Mouse (Mus musculus) myocyte (in vitro differentiated cells): Measurements from ENCODE around the gene Ctdsp1.

Source experiments
- CEBPB ChIP-seq: IDR thresholded peaks from 2 replicates; pipeline ENCODE4 v1.6.1; 2011; ENCODE audit warnings: mild to moderate bottlenecking, moderate library complexity; ENCODE audit not compliant: poor library complexity, insufficient read depth, severe bottlenecking
- E2F4 ChIP-seq: IDR thresholded peaks from one replicate; pipeline ENCODE4 v1.6.1; 2011; ENCODE audit warnings: mild to moderate bottlenecking, control low read depth, moderate library complexity; ENCODE audit not compliant: insufficient read depth
- MAX ChIP-seq: IDR thresholded peaks from one replicate; pipeline ENCODE4 v1.6.1; 2011; ENCODE audit warnings: low read depth, mild to moderate bottlenecking, control low read depth
- MYOG ChIP-seq, 3 experiments: IDR thresholded peaks; one replicate each; pipeline ENCODE4 v1.6.1; 2011; ENCODE audit warnings: control low read depth in 2 of 3, low read depth in 2 of 3, mild to moderate bottlenecking in 2 of 3; ENCODE audit not compliant: insufficient read length in 2 of 3, control insufficient read depth in 1 of 3, insufficient read depth in 1 of 3
- POLR2A ChIP-seq: IDR thresholded peaks from one replicate; pipeline ENCODE4 v1.6.1; 2011; ENCODE audit warnings: low read depth, mild to moderate bottlenecking, control low read depth, moderate library complexity; ENCODE audit not compliant: insufficient read length
- POLR2AphosphoS2 ChIP-seq: IDR thresholded peaks from one replicate; pipeline ENCODE4 v1.6.1; 2011; ENCODE audit warnings: low read depth, control low read depth; ENCODE audit not compliant: insufficient read length
- REST ChIP-seq: IDR thresholded peaks from one replicate; pipeline ENCODE4 v1.6.1; 2011; ENCODE audit warnings: mild to moderate bottlenecking, control low read depth, moderate library complexity; ENCODE audit not compliant: insufficient read depth, insufficient read length
- TCF12 ChIP-seq: IDR thresholded peaks from one replicate; pipeline ENCODE4 v1.6.1; 2011; ENCODE audit warnings: mild to moderate bottlenecking, control low read depth; ENCODE audit not compliant: poor library complexity, insufficient read depth, severe bottlenecking
- USF1 ChIP-seq: IDR thresholded peaks from one replicate; pipeline ENCODE4 v1.6.1; 2011; ENCODE audit warnings: low read depth, mild to moderate bottlenecking, control low read depth, moderate library complexity

- no peak for TF ChIP-seq POLR2A
- TF ChIP-seq POLR2AphosphoS2 = no peak
- no peak for TF ChIP-seq USF1
- no peak for TF ChIP-seq MAX
- TF ChIP-seq CEBPB = no peak
- TF ChIP-seq E2F4 = no peak
- TF ChIP-seq MYOG (IDR thresholded peaks at IDR 0.05; ENCODE audit: control insufficient read depth in 1 of 3, insufficient read depth in 1 of 3, insufficient read length in 2 of 3, low read depth in 2 of 3) = no peak
- TF ChIP-seq TCF12 = no peak
- TF ChIP-seq REST = no peak
Observed at GRCm38 (mm10) chr1:74444538-74444937, 53.2 kb downstream of the Ctdsp1 start.
